Mouse (Mus musculus): ENCODE data around the gene Wtip.

- TF ChIP-seq CTCF (IDR thresholded peaks at IDR 0.05), result no peak
- TF ChIP-seq EP300 (IDR thresholded peaks at IDR 0.05), result no peak
Measured at GRCm38 (mm10) chr7:34157994-34158393, 24.9 kb upstream of the Wtip start.

All from lung, postnatal 0 days (tissue).